Mouse (Mus musculus): ENCODE results near the gene Metrnl.

The Metrnl gene

GRCm38 (mm10) chr11:121734184-121734583 lies 32.8 kb downstream of the Metrnl start:
- in situ Hi-C loops (cut with MboI, MseI): no loop called here

GRCm38 (mm10) chr11:121734892-121735291 lies 33.5 kb downstream of the Metrnl start:
- in situ Hi-C loops (cut with MboI, MseI): no loop called here

- in situ Hi-C loops (cut with MboI, MseI): no loop called here
Observed at GRCm38 (mm10) chr11:121738616-121739015, 37.3 kb downstream of the Metrnl start.

- in situ Hi-C loops (cut with MboI, MseI): no loop called here
Observed at GRCm38 (mm10) chr11:121740906-121741305, 39.6 kb downstream of the Metrnl start.

GRCm38 (mm10) chr11:121741433-121741832 lies 40.1 kb downstream of the Metrnl start:
- in situ Hi-C loops (cut with MboI, MseI): no loop called here

- in situ Hi-C loops (cut with MboI, MseI): no loop called here
Observed at GRCm38 (mm10) chr11:121743113-121743512, 41.8 kb downstream of the Metrnl start.

GRCm38 (mm10) chr11:121743915-121744628 lies 42.7 kb downstream of the Metrnl start:
- in situ Hi-C loops (cut with MboI, MseI): no loop called here

- in situ Hi-C loops (cut with MboI, MseI): no loop called here
Observed at GRCm38 (mm10) chr11:121746941-121747494, 45.7 kb downstream of the Metrnl start.

- in situ Hi-C loops (cut with MboI, MseI): no loop called here
Observed at GRCm38 (mm10) chr11:121748003-121748684, 46.8 kb downstream of the Metrnl start.
